Mouse (Mus musculus): ENCODE measurements around the gene Insr.
"Not testable (repeated sequence)": the region's sequence is repeated elsewhere in the genome, so short reads cannot be mapped to it uniquely, and the experiment has no call there.

Gene Insr

DNA sequence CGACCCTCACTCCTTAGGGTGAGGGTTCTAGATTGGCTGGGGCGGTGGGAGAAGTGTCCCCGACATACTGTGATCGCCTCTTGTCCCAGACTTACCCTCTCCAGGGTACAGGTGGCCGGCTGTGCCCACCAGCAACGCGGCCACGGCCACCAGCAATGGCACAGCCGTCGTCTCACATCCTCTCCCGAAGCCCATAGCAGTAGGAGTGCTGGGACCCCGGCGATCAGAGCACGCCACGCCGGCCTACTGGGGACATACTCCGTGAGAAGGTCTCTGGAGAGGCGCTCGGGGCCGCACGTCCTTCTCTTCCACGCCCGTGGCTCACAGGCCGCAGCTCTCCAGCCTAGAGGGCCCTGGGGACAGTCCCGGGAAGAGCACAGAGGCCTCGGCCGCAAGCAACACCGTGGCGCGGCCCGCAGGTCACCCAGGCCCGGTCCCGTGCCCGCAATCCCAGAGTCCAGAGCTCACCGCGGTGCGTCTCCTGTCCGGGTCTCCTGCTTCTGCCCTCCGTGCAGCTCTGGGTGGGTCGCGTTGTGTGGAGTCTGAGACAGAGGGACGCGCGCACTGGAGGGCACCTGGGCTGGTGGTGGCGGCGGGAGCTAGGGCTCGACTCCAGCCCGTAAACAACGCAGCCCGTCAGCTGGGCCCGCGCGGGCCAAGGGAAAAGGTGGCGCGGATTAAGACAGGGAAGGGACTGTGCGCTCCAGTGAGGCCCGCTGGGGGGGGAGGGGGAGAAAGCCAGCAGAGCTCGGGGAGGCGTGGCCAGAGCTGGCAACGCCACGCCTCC is at the start of gene Insr:
Gene Insr (minus strand): TSS at position 684 of the 787 bp plus-strand sequence.
- peak; percentile 91 to 96 for DNase-seq (ENCODE audit: low spot score in 2 of 2)

DNA sequence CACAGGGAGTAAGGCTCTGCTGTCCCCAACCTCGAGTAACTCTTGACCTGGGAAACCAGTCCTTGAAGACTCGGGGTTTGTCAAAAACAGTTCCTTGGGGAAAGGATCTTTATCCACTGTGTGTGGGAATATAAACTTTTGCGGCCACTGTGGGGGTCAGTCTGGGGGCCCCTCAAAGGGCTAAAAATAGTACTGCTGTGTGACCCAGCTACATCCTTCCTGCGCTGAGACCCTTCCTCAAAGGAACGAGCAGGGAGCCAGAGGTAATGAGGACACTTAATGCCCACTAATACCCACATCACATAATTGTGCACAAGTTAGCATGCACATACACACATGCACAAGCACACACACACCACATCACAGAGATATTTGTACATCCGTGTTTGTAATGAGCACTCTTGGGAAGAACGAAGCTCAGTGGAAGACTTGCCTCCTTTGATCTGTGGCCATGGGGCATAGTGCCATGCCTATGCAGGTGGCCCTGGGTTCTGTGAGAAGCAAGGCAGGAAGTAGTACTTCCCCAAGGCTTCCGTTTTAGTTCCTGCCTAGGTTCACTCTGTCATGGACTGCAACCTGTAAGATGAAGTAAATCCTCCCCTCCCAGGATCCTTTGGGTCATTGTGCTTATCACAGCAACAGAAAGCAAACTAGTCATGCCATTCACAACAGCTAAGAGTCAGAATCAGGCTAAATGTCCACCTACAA is 48.3 kb upstream of the Insr start:
- peak in 1 of 2 experiments; percentile 20 for DNase-seq (ENCODE audit: low spot score in 2 of 2)

DNA sequence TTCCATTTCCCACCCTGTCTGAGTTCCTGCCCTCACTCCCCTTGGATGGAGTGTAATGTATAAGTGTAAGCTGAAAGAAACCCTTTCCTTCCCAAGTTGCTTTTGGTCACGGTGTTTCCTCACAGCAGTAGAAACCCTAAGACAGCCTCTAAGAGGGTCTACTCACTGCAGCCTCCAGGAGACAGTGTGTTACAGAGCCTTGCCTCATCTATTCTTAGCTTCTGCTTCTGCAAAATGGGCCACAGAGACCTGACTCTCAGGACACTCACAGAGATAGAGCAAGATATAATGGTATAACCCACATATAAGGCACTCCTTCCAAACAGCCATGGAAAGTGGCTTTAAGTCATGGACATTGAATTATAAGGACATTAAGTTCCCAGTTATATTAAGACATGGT is 47.6 kb upstream of the Insr start:
- no peak for DNase-seq (ENCODE audit: low spot score in 2 of 2)

DNA sequence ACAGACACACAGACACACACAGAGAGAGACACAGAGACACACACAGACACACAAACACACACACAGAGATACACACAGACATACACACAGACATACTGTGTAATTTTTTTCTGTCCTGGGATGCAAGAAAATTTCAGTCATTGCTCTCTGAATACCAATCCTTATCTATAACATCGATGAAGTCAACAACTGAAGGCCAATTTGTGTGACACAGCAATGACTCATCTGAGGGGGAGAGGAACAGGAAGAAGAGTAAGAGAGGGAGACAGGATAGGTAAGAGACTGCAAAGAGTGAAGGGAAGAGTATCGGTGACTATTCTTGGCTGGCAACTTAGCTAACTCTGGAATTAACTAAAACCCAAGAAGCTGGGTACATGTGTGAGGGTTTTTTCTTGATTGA is 44.8 kb upstream of the Insr start:
- no peak for DNase-seq (ENCODE audit: low spot score in 2 of 2)

DNA sequence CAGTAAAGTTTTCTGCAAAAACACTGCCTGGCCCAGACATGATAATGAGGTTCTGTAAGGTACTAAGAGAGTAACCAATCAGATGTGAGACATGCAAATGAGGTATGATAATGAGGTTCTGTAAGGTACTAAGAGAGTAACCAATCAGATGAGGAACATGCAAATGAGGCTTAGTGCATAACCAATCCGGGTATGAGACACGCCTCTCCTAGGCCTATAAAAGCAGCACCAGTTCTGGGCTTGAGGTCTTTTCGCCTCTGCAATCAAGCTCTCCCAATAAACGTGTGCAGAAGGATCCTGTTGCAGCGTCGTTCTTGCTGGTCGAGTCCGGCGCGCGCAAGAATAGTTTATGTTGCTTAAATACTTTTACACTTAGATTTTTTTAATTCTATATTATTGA is 39.9 kb upstream of the Insr start:
- not testable (repeated sequence) for DNase-seq (ENCODE audit: low spot score in 2 of 2)

DNA sequence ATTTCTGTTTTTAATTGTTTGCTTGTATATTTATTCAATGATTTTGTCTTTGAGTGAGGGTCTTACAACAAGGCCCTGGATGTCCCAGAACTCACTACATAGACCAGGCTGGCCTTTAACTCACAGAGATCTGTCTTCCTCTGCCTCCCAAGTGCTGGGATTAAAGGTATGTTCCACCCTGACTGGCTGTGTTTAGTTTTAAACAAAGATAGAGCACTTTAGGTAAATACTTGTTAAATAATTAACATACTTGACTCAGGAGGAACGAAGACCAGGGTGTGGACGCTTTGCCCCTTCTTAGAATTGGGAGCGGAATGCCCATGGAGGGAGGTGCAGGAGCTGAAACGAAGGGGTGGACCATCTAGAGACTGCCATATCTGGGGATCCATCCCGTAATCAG is 37.2 kb upstream of the Insr start:
- DNase-seq (ENCODE audit: low spot score in 2 of 2): peak in 1 of 2 experiments; percentile 4

DNA sequence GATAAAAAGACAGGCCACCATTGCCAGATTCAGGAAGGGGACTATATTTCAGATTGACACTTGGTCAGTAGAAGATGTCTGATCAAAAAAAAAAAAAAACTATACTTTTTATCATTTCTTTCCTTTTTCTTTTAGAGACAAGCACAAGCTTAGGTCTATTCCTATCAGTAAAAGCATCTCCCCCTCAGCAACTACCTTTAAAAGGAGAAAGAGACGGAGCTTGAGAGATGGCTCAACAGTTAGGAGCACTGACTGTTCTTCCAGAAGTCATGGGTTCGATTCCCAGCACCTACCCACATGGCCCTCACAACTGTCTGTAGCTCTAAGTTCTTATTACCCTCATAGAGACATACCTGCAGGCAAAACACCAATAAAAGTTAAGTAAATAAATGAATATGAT is 34.9 kb upstream of the Insr start:
- DNase-seq (ENCODE audit: low spot score in 2 of 2): peak in 1 of 2 experiments; percentile 5

DNA sequence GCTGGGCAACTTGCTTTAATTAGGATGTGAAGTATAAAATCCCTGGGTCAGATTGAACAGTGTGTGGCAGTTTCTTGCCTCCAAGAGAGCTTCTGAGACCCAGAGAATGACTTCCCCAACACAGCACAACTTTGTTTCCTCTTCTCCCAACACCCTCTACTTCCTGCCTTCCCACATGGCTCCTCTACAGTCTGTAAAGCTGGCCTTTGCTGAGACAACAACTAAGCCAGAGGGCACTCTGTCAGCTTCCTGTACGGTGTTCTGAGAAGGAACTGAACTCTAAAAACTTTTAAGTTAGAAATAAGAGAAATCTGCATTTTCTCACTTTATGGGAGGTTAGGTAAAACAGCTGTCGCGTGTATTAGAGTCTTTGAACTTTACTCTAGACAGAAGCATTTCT is 34.4 kb upstream of the Insr start:
- peak in 1 of 2 experiments; percentile 9 for DNase-seq (ENCODE audit: low spot score in 2 of 2)

DNA sequence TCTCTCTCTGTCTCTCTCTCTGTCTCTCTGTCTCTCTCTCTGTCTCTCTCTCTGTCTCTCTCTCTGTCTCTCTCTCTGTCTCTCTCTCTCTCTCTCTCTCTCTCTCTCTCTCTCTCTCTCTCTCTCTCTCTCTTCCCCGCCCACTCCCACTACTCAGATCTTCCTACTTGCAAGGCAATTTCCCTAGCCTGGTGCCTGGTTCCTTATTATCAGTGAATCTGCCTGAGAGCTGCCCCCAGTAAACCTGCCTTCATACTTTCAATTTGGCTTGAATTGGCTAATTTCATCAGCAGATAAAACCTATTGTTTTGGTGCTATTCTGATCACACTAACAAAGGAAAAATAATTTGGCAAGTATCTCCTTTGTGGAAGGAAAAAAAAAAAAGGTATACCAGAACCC is 34.0 kb upstream of the Insr start:
- peak in 1 of 2 experiments; percentile 1 for DNase-seq (ENCODE audit: low spot score in 2 of 2)

DNA sequence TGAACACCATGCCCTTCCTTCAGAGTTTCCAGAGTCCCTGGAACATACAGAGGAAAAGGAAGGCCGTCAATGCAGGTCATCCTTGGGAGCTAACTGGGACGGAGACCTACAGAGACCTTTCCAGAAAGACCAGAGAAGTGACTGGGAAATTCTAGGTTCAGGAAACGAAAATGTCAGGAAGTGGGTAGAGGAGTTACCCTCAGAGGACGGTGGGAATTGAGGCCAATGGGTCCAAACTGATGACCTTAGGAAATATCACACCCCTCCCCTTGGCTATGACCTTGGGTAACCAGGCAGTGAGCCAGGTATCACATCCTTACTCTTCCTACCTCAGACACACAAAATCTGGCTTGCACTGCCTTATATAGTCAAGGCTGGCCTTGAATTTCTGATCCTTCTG is 32.1 kb upstream of the Insr start:
- DNase-seq (ENCODE audit: low spot score in 2 of 2): no peak

DNA sequence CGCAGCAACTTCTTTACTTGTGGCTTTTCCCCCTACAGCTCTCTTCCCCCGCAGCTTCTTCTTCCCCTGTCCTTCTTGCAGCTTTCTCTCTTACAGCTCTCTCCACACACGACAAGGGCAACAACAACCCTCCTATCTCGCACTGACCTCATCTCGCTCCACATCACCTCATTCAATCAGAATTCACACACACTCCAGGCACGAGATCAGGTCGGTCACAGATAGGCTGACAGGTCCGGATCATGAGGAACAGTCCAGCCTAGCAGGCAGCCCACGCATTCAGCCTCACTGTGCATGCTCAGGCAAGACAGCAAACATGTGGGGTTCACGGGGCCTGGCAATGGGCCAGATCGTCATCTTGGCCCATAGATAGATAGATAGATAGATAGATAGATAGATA is 30.2 kb upstream of the Insr start:
- no peak for DNase-seq (ENCODE audit: low spot score in 2 of 2)

DNA sequence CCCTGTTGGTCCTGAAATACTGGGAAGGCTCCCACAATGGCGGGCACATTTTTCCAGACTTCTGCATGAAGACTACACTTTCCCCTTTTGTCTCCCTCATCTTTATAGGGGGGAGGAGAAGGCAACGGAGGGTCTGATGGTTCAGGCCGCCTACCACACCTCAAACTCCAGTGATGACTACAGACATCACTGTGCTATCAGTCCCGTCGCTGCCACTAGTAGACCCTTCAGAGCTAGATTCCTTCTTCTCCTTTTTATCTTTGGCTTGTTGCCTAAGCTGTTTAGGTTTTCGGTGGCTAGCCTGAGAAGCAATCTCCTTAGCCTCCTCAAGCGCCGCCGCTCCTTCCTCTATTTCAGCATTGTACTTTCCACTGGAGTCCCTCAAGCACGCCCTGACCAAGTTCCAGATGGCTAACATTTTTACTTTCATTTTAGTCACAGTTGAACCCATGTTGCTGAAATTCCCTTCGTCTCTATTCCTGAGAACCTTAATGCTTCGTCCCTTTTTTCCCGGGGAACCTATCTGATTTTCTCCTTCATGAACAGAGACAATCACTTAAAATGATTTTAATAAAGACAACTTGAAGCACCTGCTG is 28.9 kb upstream of the Insr start:
- not testable (repeated sequence) for DNase-seq (ENCODE audit: low spot score in 2 of 2)

DNA sequence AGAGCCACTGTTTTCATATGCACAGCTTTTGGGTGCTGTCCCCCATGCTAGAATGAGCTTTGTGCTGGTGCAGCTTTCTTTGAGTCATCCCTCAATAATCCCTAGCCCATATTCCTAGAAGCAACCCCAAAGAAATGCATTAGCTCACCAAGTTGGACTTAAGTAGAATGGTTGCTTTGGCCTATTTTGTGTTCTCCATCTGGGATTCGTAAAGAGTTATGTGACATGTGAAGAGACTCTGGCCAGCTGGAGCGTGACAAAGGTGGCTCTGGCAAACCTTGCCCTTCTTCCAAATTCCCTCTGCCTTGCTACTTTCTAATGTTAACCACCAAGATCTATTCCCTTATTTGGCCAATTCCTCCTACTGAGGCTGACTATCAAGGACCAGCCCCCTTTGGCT is 22.7 kb upstream of the Insr start:
- no peak for DNase-seq (ENCODE audit: low spot score in 2 of 2)

DNA sequence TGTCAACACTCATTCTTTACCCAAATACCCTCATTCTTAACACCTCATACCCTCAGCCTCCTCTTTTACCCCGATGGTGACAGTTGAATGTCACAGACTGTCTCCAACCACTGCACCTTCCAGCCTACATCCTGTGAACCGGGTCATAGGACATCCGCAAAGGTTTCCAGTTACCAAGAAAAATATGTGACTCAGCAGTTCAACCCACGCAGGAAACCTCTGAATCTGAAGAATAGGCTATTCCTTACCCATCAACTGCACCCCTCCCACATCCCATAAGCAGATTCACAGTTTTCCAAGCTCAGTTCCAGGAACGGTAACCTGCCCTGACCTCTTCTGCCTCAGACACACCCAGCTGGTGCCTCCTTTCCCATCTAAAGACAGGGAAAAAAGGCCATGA is 19.9 kb upstream of the Insr start:
- no peak for DNase-seq (ENCODE audit: low spot score in 2 of 2)

DNA sequence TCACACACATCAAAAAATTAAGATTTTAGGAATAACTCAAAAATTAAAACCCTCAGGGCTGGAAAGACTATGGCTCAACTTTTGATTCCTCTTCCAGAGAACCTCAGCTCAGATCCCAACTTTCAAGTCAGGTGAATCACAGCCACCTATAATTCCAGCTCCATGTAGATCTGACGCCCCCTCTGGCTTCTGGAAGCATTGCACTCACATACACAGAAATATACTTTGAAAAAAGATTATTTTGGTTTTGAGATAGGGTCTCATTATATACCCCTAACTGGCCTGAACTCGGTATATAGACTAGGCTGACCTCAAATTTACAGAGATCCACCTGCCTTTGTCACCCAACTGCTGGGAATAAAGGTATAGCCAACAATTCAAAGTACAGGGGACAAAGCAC is 6.4 kb upstream of the Insr start:
- no peak for DNase-seq (ENCODE audit: low spot score in 2 of 2)

DNA sequence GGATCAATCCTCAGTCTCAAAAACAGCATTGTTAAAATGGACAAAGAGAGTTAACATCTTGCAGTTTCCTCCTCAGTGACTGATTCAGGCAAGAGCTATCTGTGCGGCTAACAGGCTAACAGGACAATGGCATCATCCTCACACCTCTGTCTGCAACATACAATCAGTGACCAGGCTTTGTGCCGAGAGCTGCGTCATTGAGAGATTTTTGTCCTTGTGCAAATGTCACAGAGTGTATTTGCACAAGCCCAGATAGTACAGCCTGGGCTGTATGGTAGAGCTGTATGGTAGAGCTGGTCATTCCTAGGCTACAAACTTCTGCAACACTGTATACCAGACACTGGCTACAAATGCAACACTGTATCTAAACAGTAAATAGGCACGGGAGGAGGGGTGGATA is 5.2 kb upstream of the Insr start:
- DNase-seq (ENCODE audit: low spot score in 2 of 2): no peak

DNA sequence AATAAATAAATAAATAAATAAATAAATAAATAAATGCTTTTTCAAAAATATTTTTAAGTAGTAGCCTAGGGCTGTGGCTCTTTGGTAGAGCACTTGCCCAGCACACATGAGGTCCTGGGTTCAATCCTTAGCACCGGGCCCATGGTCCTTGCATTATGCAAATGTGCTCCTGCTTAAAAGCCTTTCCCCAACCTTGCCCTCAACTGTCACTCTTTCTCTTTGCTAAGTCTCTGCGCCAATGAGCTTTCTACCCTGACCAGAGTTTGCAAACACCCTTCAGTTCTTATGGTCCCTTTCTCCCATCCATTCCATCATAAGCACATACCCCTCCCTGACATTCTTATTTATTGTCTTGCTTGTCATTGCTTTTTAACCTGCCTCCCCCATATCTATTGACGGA is 1.9 kb upstream of the Insr start:
- no peak for DNase-seq (ENCODE audit: low spot score in 2 of 2)

DNA sequence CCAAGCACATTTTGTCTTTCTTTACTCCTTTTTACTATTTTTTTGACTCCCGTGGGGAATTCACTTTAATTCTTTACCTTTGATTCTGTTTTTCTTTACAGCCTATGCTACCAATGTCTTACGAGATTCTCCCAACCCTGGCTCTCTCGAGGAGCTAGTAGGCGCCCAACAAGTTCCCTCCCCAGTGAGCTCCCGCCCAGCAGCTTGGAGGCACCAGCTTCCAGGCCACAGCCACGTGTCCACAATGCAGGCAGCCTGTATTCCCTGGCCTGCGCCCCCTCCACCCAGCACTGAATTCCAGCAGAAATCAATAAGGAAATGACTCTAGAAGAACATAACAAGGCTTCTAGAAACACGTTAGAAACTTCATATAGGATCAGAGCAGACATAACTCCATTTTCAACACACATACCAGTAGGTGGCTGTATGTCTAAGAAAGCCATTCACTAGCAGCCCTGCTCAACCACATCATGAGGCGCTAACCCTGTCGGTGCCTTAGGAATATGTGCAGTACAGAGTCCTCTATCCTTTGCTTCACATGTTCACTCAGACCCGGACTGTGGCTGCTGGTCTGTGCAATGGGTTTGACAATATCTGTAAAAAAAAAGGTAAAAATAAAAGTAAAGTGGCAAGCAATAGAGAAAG is 971 bp upstream of the Insr start:
- peak in 1 of 2 experiments; percentile 15 for DNase-seq (ENCODE audit: low spot score in 2 of 2)

DNA sequence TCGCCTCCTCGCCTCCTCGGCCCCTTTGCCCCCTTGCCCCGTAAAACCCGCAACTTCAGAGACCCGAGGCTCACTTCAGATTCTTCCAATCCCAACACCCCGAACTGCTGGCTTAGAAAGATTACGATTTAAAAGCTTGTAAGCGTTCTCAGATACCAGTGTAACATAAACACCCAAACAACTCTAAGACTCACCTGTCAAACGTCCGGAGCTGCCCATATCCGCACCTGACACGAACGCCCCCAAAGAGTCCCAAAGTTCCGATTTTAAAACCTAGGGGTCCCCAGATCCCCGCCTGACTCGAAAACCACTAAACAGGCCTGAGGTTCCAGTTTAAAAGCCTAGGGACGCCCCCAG is 282 bp upstream of the Insr start:
- peak in 1 of 2 experiments; percentile 13 for DNase-seq (ENCODE audit: low spot score in 2 of 2)

DNA sequence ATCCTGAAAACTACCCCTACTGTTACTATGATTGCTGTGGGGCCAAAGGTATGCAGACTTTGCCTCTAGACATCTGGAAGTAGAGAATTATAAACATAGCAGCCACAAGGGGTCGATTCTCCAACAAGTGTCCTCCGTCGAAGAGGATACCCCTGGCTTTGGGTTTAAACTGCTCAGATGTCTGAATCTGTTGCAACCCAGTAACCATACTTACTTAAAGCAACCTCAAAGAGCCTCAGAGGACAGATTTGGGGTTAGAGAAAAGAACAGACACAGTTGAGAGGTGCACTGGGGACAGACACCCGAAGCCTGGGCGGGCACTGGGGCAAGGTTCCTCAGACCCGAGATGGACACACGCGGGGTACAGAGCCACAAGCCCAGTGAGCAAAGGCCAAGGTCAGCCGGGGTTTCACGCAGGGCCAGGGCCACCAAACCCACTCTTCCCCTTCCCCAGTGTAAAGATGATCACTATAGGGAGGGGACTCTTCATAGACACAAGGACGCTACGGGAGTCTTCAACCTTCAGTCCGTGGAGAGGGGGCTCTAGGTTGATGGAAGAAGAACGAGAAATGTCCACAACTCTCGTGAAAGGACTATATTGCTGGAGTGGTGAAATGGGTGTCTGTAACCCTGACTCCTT is 1.1 kb downstream of the Insr start:
- DNase-seq (ENCODE audit: low spot score in 2 of 2): peak; percentile 14 to 70

DNA sequence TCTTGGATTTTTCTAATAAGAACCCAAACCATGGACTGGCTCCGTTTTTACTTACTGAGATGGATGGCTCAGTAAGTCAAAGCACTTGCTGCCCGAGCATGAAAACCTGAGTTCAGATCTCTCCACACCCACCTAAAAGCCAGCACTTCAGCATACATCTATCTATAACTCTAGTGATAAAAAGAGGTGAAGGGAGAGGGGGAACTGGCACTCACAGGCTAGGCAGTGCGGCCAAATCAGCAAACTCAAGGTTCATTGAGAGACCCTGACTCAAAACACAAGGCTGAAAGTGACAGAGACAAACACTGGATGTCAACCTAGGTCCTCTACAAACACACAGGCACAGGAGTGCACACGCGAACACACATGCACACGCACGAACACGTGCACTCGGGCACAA is 2.2 kb downstream of the Insr start:
- no peak for DNase-seq (ENCODE audit: low spot score in 2 of 2)

DNA sequence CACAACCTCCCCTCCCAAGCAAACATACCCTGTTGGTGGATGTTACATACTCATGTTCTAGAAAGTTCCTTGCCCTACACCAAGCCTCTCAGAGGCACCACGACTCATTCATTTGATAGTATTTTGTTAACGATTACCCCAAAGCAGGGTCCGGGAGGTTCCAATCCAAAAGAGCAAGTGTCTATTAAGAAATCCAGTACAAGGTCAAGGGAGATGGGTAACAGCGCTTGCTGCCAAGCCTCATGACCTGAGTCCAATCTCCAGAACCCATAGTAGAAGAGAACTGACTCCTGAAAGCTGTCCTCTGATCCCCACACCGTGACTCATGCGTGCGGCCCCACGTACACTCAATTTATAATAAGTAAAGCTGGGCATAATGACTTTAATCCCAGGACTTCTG is 3.4 kb downstream of the Insr start:
- no peak for DNase-seq (ENCODE audit: low spot score in 2 of 2)

Data from spleen, postnatal 4 days (tissue).